Mouse (Mus musculus) liver, adult 2 months (tissue): ENCODE measurements around the gene Iqgap2.

Experiments used
- CTCF ChIP-seq: fragments of 200-500 bp; IDR thresholded peaks from 2 replicates; pipeline ENCODE4 v1.5.1; 2011; ENCODE audit warnings: low read depth, low read length, control low read depth
- POLR2A ChIP-seq: fragments of 200-500 bp; IDR thresholded peaks from 2 replicates; pipeline ENCODE4 v1.6.1; 2011; ENCODE audit warnings: low read length, control low read depth; ENCODE audit not compliant: insufficient read depth; ENCODE audit errors: extremely low read depth

GRCm38 (mm10) chr13:95712570-95713268 lies 179.0 kb downstream of the Iqgap2 start:
- no peak for TF ChIP-seq POLR2A
- no peak for TF ChIP-seq CTCF
